Mouse (Mus musculus) erythroblast, embryonic 14.5 days (primary cell): ENCODE data around the gene Stambp. TPM values are rescaled to one million over a fixed set of nuclear protein-coding genes. Genes with fewer than 3 reads are reported as not detected.
A peak's percentile ranks its signal among the peaks of the same experiment; 100 is the strongest.

Source experiments
- H3K27me3 ChIP-seq: 2 replicates; pipeline ENCODE4 v1.6.1; 2012; ENCODE audit warnings: inconsistent platforms; ENCODE audit not compliant: control insufficient read depth
- H3K36me3 ChIP-seq: 2 replicates; pipeline ENCODE4 v1.6.1; 2012; ENCODE audit warnings: mild to moderate bottlenecking, inconsistent platforms; ENCODE audit not compliant: control insufficient read depth
- H3K4me1 ChIP-seq: 2 replicates; pipeline ENCODE4 v1.6.1; 2012; ENCODE audit warnings: inconsistent platforms; ENCODE audit not compliant: control insufficient read depth
- H3K4me3 ChIP-seq: replicated peaks from 2 replicates; pipeline ENCODE3; 2012; ENCODE audit warnings: moderate library complexity, mild to moderate bottlenecking, inconsistent platforms
- H3K9me3 ChIP-seq: 2 replicates; pipeline ENCODE4 v1.6.1; 2012; ENCODE audit warnings: low read length, inconsistent platforms, mixed read lengths; ENCODE audit not compliant: control insufficient read depth
- GATA1 ChIP-seq: IDR thresholded peaks from 2 replicates; pipeline ENCODE4 v1.6.1; 2012; ENCODE audit warnings: low read length, inconsistent platforms, mixed read lengths
- TAL1 ChIP-seq: IDR thresholded peaks from 3 replicates; pipeline ENCODE4 v1.6.1; 2012; ENCODE audit warnings: low read length, inconsistent platforms, mixed read lengths
- polyA plus RNA-seq: library from polyadenylated mRNA; stranded (reverse); fragments of >175 nt; gene quantifications from 2 replicates; pipeline ENCODE4 v1.2.3, GENCODE M21; 2012

Stambp gene
- polyA plus RNA-seq, 1 experiment = 0.10 TPM

DNA sequence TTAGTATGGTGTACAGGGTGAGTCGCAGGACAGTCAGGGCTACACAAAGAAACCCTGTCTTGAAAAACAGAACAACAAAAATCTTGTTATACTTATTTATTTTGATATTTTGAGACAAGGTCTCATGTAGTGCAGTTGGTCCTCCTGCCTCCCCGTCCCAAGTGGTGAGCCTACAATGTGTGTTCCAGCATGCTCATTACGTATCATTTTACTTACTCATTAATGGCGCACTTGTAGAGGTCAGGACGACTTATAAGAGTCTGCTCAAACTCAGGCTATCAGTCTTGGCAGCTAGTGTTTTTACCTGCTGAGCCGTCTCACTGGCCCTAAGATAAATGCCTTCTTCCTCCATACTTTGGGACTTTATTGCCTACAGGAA is 65.4 kb downstream of the Stambp start:
- H3K4me1 ChIP-seq = peaks cover 46% of the 10 kb centered on the region
- TF ChIP-seq GATA1 = no peak
- TF ChIP-seq TAL1 = no peak
- no peaks in the 10 kb centered on the region for H3K9me3 ChIP-seq
- H3K4me3 ChIP-seq = peak overlapping the region; percentile 76
- H3K27me3 ChIP-seq = no peaks in the 10 kb centered on the region
- peaks cover 11% of the 10 kb centered on the region for H3K36me3 ChIP-seq

DNA sequence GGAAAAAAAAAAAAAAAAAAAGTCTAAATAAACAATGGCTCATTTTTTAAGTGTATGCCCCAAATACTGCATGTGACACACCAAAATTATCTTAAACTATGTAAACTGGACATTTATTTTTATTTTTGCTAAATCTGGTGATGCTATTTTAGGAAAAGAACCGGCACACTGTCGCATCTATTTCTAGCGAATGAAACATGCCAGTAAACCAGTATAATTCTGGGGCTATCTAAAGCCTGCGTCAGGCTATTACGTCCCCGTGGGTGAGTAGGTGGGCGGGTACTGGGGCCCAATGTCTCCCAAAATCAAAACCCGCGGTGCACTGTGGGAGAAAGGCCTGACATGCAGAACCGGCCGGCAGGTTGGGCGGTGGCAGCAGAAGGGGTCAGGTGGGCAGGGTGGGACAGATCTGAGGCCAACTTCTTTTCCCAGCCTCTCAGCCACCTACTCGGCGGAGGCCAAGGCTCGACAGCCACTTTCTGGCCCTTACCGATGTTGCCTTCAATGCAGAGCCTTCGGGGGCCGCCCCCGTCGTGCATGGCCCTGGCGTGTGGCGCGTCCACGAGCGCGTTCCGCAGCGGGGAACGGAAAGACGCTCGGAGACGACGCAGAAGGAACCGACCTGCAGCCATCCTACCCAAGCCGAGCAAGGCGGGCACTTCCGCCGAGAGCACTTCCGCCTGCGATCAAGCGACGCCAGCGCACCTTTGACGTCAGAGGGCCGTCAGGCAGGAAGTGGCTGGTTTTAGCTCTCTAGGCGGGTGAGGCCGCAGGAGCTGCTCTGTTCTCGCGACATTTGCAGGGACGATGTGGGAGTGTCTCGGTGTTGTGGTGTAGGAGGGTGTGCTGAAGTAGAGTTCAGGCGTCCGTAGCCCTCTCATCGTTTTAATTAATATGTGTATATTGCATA is 66.0 kb downstream of the Stambp start, which contains the start of gene Dguok:
Dguok (minus strand) TSS at position 712 of the 910 bp plus-strand sequence.
- peaks cover 49% of the 10 kb centered on the region for H3K4me1 ChIP-seq

DNA sequence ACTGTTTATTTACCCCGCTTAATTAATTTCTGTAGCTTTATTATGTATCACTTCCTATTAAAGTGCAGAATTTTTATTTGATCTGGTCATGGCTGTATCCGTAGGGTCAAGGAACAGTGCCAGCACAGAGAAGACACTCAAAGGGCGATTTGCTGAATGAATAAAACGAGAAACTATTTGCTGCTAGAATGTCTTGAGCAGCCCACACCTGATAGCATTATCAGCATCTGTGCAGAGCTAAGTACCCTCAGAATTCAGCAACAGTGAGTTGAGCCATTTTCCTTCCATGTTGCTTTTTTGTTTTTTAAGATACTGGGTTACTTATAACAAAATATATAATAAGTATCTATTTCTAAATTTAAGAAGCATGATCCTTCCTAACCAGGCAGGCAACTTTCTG is 67.0 kb downstream of the Stambp start:
- H3K9me3 ChIP-seq = no peaks in the 10 kb centered on the region
- TF ChIP-seq TAL1 (no peak), GATA1 (no peak)
- peaks cover 12% of the 10 kb centered on the region for H3K36me3 ChIP-seq
- peak overlapping the region; percentile 76 for H3K4me3 ChIP-seq
- H3K4me1 ChIP-seq = peaks cover 49% of the 10 kb centered on the region
- no peaks in the 10 kb centered on the region for H3K27me3 ChIP-seq

More for the DNA sequence above, 66.0 kb downstream of the Stambp start, which contains the start of gene Dguok:
- TF ChIP-seq GATA1 (no peak), TAL1 (no peak)
- H3K9me3 ChIP-seq = no peaks in the 10 kb centered on the region
- H3K27me3 ChIP-seq = no peaks in the 10 kb centered on the region
- peaks cover 11% of the 10 kb centered on the region for H3K36me3 ChIP-seq
- peak within 1 kb of the TSS; percentile 76 for H3K4me3 ChIP-seq

DNA sequence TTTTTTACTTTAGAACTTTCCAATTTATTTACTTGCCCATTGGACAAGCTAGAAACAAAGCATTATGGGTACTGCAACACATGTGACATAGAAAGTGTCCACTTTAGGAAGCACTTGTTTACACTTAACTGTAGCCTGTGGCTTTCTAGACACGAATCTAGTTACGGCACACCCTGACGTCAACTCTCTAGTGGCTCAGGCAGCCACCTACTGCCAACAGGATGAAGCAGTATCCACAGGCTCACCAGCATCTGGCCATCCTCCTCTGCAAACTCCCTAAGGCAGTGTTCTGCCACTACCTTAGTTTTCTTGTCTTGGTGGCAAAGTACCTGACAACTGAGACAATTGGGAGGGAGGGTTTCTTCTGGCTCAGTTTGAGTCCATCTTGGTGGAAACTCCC is 69.2 kb downstream of the Stambp start:
- Histone ChIP-seq H3K36me3 (peaks cover 20% of the 10 kb centered on the region), H3K9me3 (no peaks in the 10 kb centered on the region), H3K4me1 (peaks cover 49% of the 10 kb centered on the region), H3K27me3 (no peaks in the 10 kb centered on the region), H3K4me3 (no peak overlapping the region)
- TF ChIP-seq GATA1 (no peak), TAL1 (no peak)

DNA sequence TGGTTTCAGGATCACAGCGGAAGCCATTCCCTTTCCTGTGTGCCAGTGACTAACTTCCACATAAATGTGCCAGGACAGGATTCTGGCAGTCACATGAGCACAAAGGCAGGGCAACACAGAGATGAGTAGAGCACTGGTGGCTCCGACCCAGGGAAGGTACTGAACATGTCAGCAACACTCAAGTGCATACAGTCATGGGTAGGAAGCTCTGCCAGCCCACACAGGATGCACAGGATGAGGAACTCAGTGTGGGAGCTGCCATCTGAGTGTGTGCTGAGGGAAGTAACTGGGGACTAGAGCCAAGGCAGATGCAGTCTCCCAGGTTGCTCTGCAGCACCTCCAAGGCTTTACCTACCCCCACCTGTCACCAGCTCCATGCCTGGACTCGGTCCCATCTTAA is 69.9 kb downstream of the Stambp start:
- TF ChIP-seq TAL1 = no peak
- no peak for TF ChIP-seq GATA1
- H3K36me3 ChIP-seq = peaks cover 25% of the 10 kb centered on the region
- peaks cover 45% of the 10 kb centered on the region for H3K4me1 ChIP-seq
- no peaks in the 10 kb centered on the region for H3K9me3 ChIP-seq
- no peaks in the 10 kb centered on the region for H3K27me3 ChIP-seq
- H3K4me3 ChIP-seq = no peak overlapping the region

DNA sequence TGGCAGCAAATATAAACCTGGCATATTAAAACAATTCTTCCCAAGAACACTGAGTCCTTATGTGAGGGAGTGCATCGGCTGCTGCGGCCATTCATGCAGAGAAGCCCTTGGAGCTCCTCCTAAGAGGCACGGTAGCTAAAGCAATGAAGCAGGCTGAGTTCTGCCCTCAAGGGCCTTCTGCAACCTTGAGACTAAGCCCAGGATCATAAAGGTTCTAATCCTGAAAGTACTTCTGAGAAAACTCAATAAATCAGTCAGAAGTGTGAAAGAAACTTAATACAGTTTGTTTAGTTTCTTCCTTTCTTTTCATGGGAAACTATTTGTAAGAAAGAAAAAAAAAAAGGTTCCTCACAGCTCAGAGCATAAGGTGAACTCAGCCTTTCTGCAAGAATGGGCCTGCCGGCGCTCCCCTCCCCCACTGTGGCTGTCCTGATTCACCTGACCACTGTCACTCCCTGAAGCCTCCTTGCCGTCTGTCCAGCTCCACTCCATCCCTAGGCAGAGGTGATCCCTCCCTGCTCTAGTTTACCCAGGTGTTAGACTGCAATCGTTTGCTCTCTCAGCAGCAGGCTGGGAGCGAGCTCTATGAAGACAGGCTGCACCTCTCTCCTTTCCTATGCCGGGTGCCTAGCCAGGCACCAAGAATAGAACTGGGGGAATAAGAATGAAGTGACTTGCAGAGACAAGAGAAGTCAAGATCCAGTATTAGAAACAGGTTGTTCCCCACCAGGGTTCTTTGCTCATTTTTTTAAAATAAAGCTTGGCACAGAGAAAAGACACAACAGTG is 70.8 kb downstream of the Stambp start:
- Histone ChIP-seq H3K4me3 (no peak overlapping the region), H3K9me3 (no peaks in the 10 kb centered on the region), H3K4me1 (peaks cover 43% of the 10 kb centered on the region), H3K27me3 (no peaks in the 10 kb centered on the region), H3K36me3 (peaks cover 28% of the 10 kb centered on the region)
- TF ChIP-seq TAL1 = no peak
- TF ChIP-seq GATA1 = no peak

DNA sequence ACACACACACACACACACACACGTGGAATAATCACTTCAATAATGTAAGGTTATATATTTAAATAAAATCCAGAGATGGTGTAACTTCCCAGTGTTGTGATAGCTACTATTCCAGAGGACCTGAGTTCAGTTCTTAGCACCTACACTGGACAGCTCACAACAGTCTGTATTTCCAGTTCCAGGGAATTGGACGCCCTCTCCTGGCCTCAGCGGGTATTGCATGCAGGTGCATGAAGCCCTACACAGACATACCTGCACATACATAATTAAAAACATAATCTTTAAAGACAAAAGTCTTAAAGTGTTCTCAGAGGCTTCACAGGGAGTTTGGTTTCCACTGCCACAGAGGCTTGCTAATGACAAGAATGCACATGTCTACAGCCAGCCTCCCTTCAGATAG is 72.1 kb downstream of the Stambp start:
- H3K36me3 ChIP-seq = peaks cover 31% of the 10 kb centered on the region
- TF ChIP-seq TAL1 = no peak
- TF ChIP-seq GATA1 = no peak

DNA sequence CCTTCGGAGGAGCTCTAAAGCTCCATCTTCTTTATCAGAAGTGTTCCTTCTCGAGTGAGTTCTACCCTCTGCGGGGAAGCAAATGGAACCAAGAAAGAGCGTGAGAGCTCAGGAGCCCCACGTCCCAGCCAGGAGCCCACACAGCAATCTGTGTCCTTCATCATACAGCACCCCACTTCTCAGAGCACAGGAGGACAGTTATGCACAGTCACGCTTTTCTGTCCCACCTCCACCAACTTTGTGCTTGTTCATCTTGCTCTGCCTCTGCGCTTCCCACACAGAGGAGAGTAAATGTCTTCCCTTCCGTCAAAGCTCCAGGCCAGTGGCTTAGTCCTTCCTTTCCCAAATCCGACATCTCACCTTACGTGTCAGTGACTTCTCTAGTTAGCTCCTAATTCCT is 73.5 kb downstream of the Stambp start:
- TF ChIP-seq GATA1 (no peak), TAL1 (no peak)
- peaks cover 17% of the 10 kb centered on the region for H3K4me1 ChIP-seq
- H3K4me3 ChIP-seq = no peak overlapping the region
- no peaks in the 10 kb centered on the region for H3K9me3 ChIP-seq
- peaks cover 33% of the 10 kb centered on the region for H3K36me3 ChIP-seq
- no peaks in the 10 kb centered on the region for H3K27me3 ChIP-seq

More for the DNA sequence above, 72.1 kb downstream of the Stambp start:
- H3K27me3 ChIP-seq = no peaks in the 10 kb centered on the region
- peaks cover 31% of the 10 kb centered on the region for H3K4me1 ChIP-seq
- no peak overlapping the region for H3K4me3 ChIP-seq
- no peaks in the 10 kb centered on the region for H3K9me3 ChIP-seq
